Mouse (Mus musculus) thymus, adult 2 months (tissue): ENCODE measurements around the gene Gja10.

ENCODE experiments used
- CTCF ChIP-seq: fragments of 200-500 bp; IDR thresholded peaks from 2 replicates; pipeline ENCODE4 v1.5.1; 2012; ENCODE audit warnings: mild to moderate bottlenecking, control low read depth, low read length, moderate library complexity, borderline replicate concordance; ENCODE audit not compliant: control insufficient read depth, poor library complexity, insufficient read depth; ENCODE audit errors: extremely low read depth
- POLR2A ChIP-seq: fragments of 200-500 bp; IDR thresholded peaks from 2 replicates; pipeline ENCODE4 v1.6.1; 2012; ENCODE audit warnings: mild to moderate bottlenecking, low read length, control low read depth, moderate library complexity; ENCODE audit not compliant: control insufficient read depth, poor library complexity, insufficient read depth; ENCODE audit errors: extremely low read depth

- TF ChIP-seq CTCF (no peak), POLR2A (no peak)
Observed at GRCm38 (mm10) chr4:32569054-32569453, 33.5 kb downstream of the Gja10 start.
